Mouse (Mus musculus) neural tube, embryonic 13.5 days (tissue): ENCODE data around the gene Rgs3. TPM values are rescaled to one million over a fixed set of nuclear protein-coding genes. Genes with fewer than 3 reads are reported as not detected.

Experiments
- ATAC-seq: fragments of 200-750 bp; cut with Nextera tagmentation; 2 replicates; pipeline ENCODE4 v1.8.0; 2017; ENCODE audit warnings: low read depth, mild to moderate bottlenecking, moderate TSS enrichment, moderate library complexity
- H3K27ac ChIP-seq: fragments of 300-500 bp; sonication (generic); replicated peaks from 2 replicates; pipeline ENCODE4 v1.5.1; 2015; ENCODE audit warnings: moderate library complexity, mild to moderate bottlenecking, inconsistent platforms
- H3K27me3 ChIP-seq: fragments of 300-500 bp; sonication (generic); 2 replicates; pipeline ENCODE4 v1.6.1; 2015; ENCODE audit warnings: mild to moderate bottlenecking, inconsistent platforms
- H3K36me3 ChIP-seq: fragments of 300-500 bp; sonication (generic); 2 replicates; pipeline ENCODE4 v1.6.1; 2015; ENCODE audit warnings: mild to moderate bottlenecking, inconsistent platforms
- H3K4me1 ChIP-seq: fragments of 300-500 bp; sonication (generic); replicated peaks from 2 replicates; pipeline ENCODE4 v1.6.1; 2015; ENCODE audit warnings: inconsistent platforms
- H3K4me2 ChIP-seq: fragments of 300-500 bp; sonication (generic); 2 replicates; pipeline ENCODE4 v1.6.1; 2015; ENCODE audit warnings: inconsistent platforms, mild to moderate bottlenecking, moderate library complexity
- H3K4me3 ChIP-seq: fragments of 300-500 bp; sonication (generic); 2 replicates; pipeline ENCODE4 v1.5.1; 2015; ENCODE audit warnings: mild to moderate bottlenecking, inconsistent platforms
- H3K9ac ChIP-seq: fragments of 300-500 bp; sonication (generic); 2 replicates; pipeline ENCODE4 v1.6.1; 2015; ENCODE audit warnings: moderate library complexity, mild to moderate bottlenecking, inconsistent platforms
- H3K9me3 ChIP-seq: fragments of 300-500 bp; sonication (generic); 2 replicates; pipeline ENCODE4 v1.6.1; 2016; ENCODE audit warnings: inconsistent platforms
- WGBS: fragments of 180-500 bp; shearing (Covaris S2); methylation state at CpG from one replicate; pipeline ENCODE4 v1.1.7; 2015; 5-methylcytosine and 5-hydroxymethylcytosine counted together
- polyA plus RNA-seq: library from polyadenylated mRNA; unstranded; fragments of >200 nt; fragmentation: Nextera tagmentation; extraction: Ambion mirVana; gene quantifications from 2 replicates; pipeline ENCODE4 v1.2.1, GENCODE M21; 2015

Rgs3 gene
- polyA plus RNA-seq, 1 experiment from 2014 or later = 79.0 TPM

- Histone ChIP-seq H3K4me3 (peak overlapping the region; percentile 64), H3K27me3 (no peaks in the 10 kb centered on the region), H3K9me3 (no peaks in the 10 kb centered on the region), H3K4me1 (peaks cover 59% of the 10 kb centered on the region), H3K9ac (peak overlapping the region; percentile 86), H3K36me3 (no peaks in the 10 kb centered on the region), H3K4me2 (peak overlapping the region; percentile 63), H3K27ac (no peak overlapping the region)
- peak; percentile 64 for ATAC-seq
- WGBS = 2% methylated on average over 9 of the region's 9 CpGs
Measured at GRCm38 (mm10) chr4:62673531-62674030, 113.9 kb downstream of the Rgs3 start.

GRCm38 (mm10) chr4:62674031-62674995 lies 114.7 kb downstream of the Rgs3 start:
- Histone ChIP-seq H3K27me3 (no peaks in the 10 kb centered on the region), H3K9ac (peak overlapping the region; percentile 86), H3K36me3 (no peaks in the 10 kb centered on the region), H3K27ac (peak overlapping the region; percentile 80), H3K4me1 (peaks cover 63% of the 10 kb centered on the region), H3K9me3 (no peaks in the 10 kb centered on the region), H3K4me2 (peak overlapping the region; percentile 63), H3K4me3 (peak overlapping the region; percentile 64)
- under 1% methylated on average over 30 of the region's 30 CpGs for WGBS
- peak; percentile 49 for ATAC-seq

- no peak for ATAC-seq
- H3K9ac ChIP-seq = peak overlapping the region; percentile 86
Measured at GRCm38 (mm10) chr4:62675394-62675793, 115.7 kb downstream of the Rgs3 start.

GRCm38 (mm10) chr4:62677047-62677737 lies 117.5 kb downstream of the Rgs3 start:
- Histone ChIP-seq H3K9me3 (no peaks in the 10 kb centered on the region), H3K4me2 (peak overlapping the region; percentile 63), H3K36me3 (0 out of 2 replicates have a peak, but pooled peaks cover 2% of the 10 kb centered on the region), H3K4me1 (peaks cover 80% of the 10 kb centered on the region), H3K27me3 (no peaks in the 10 kb centered on the region), H3K4me3 (peak overlapping the region; percentile 64), H3K27ac (peak overlapping the region; percentile 0), H3K9ac (peak overlapping the region; percentile 86)
- WGBS = 57% methylated on average over 10 of the region's 10 CpGs
- no peak for ATAC-seq

More at GRCm38 (mm10) chr4:62675394-62675793, 115.7 kb downstream of the Rgs3 start:
- H3K36me3 ChIP-seq = 0 out of 2 replicates have a peak, but pooled peaks cover 1% of the 10 kb centered on the region
- peak overlapping the region; percentile 64 for H3K4me3 ChIP-seq
- H3K27me3 ChIP-seq = no peaks in the 10 kb centered on the region
- peak overlapping the region; percentile 80; the same call in 1 of the 2 replicates for H3K27ac ChIP-seq
- peaks cover 63% of the 10 kb centered on the region for H3K4me1 ChIP-seq
- WGBS = 75% methylated on average over 2 of the region's 2 CpGs
- H3K4me2 ChIP-seq = peak overlapping the region; percentile 63
- H3K9me3 ChIP-seq = no peaks in the 10 kb centered on the region

- 69% methylated on average over 9 of the region's 9 CpGs for WGBS
- no peak overlapping the region for H3K27ac ChIP-seq
- ATAC-seq = no peak
- no peaks in the 10 kb centered on the region for H3K9me3 ChIP-seq
- no peak overlapping the region for H3K4me3 ChIP-seq
- H3K9ac ChIP-seq = no peak overlapping the region
- no peaks in the 10 kb centered on the region for H3K27me3 ChIP-seq
- H3K4me2 ChIP-seq = no peak overlapping the region
- 0 out of 2 replicates have a peak, but pooled peaks cover 2% of the 10 kb centered on the region for H3K36me3 ChIP-seq
- peaks cover 83% of the 10 kb centered on the region for H3K4me1 ChIP-seq
Measured at GRCm38 (mm10) chr4:62679157-62679556, 119.5 kb downstream of the Rgs3 start.

GRCm38 (mm10) chr4:62681467-62681866 lies 121.8 kb downstream of the Rgs3 start:
- H3K27me3 ChIP-seq = no peaks in the 10 kb centered on the region
- H3K4me1 ChIP-seq = peaks cover 86% of the 10 kb centered on the region
- H3K4me3 ChIP-seq = no peak overlapping the region
- H3K4me2 ChIP-seq = no peak overlapping the region
- no peaks in the 10 kb centered on the region for H3K9me3 ChIP-seq
- no peak for ATAC-seq
- H3K36me3 ChIP-seq = peaks cover 2% of the 10 kb centered on the region; the same call in 1 of the 2 replicates
- no peak overlapping the region for H3K27ac ChIP-seq
- WGBS = 80% methylated on average over 11 of the region's 11 CpGs
- no peak overlapping the region for H3K9ac ChIP-seq

GRCm38 (mm10) chr4:62682371-62682770 lies 122.7 kb downstream of the Rgs3 start:
- Histone ChIP-seq H3K27me3 (no peaks in the 10 kb centered on the region), H3K4me3 (no peak overlapping the region), H3K36me3 (peaks cover 2% of the 10 kb centered on the region; the same call in 1 of the 2 replicates), H3K4me2 (no peak overlapping the region), H3K27ac (no peak overlapping the region), H3K9me3 (no peaks in the 10 kb centered on the region), H3K4me1 (peaks cover 82% of the 10 kb centered on the region), H3K9ac (no peak overlapping the region)
- ATAC-seq = no peak
- 89% methylated on average over 8 of the region's 8 CpGs for WGBS

GRCm38 (mm10) chr4:62683148-62683547 lies 123.5 kb downstream of the Rgs3 start:
- H3K4me1 ChIP-seq = peaks cover 79% of the 10 kb centered on the region
- no peak overlapping the region for H3K4me2 ChIP-seq
- H3K27ac ChIP-seq = no peak overlapping the region
- no peak overlapping the region for H3K9ac ChIP-seq
- H3K9me3 ChIP-seq = no peaks in the 10 kb centered on the region
- ATAC-seq = no peak
- H3K4me3 ChIP-seq = no peak overlapping the region
- 91% methylated on average over 6 of the region's 6 CpGs for WGBS
- H3K36me3 ChIP-seq = peaks cover 3% of the 10 kb centered on the region; the same call in 1 of the 2 replicates
- H3K27me3 ChIP-seq = no peaks in the 10 kb centered on the region

- Histone ChIP-seq H3K9me3 (no peaks in the 10 kb centered on the region), H3K36me3 (peaks cover 6% of the 10 kb centered on the region; the same call in 1 of the 2 replicates), H3K4me1 (peaks cover 72% of the 10 kb centered on the region), H3K27ac (no peak overlapping the region), H3K27me3 (no peaks in the 10 kb centered on the region), H3K4me2 (no peak overlapping the region), H3K9ac (no peak overlapping the region), H3K4me3 (no peak overlapping the region)
- WGBS = 87% methylated on average over 3 of the region's 3 CpGs
- no peak for ATAC-seq
Measured at GRCm38 (mm10) chr4:62684351-62684750, 124.7 kb downstream of the Rgs3 start.

- no peak overlapping the region for H3K9ac ChIP-seq
- H3K36me3 ChIP-seq = peaks cover 6% of the 10 kb centered on the region; the same call in 1 of the 2 replicates
- WGBS = 69% methylated on average over 10 of the region's 10 CpGs
Measured at GRCm38 (mm10) chr4:62685268-62685667, 125.6 kb downstream of the Rgs3 start.

GRCm38 (mm10) chr4:62686769-62687168 lies 127.1 kb downstream of the Rgs3 start:
- Histone ChIP-seq H3K4me1 (peaks cover 58% of the 10 kb centered on the region), H3K9ac (no peak overlapping the region), H3K27ac (no peak overlapping the region), H3K4me3 (no peak overlapping the region), H3K27me3 (no peaks in the 10 kb centered on the region), H3K9me3 (no peaks in the 10 kb centered on the region), H3K36me3 (peaks cover 18% of the 10 kb centered on the region), H3K4me2 (no peak overlapping the region)
- no peak for ATAC-seq
- 44% methylated on average over 1 of the region's 1 CpGs for WGBS

More at GRCm38 (mm10) chr4:62685268-62685667, 125.6 kb downstream of the Rgs3 start:
- no peak for ATAC-seq
- no peaks in the 10 kb centered on the region for H3K9me3 ChIP-seq
- peaks cover 68% of the 10 kb centered on the region for H3K4me1 ChIP-seq
- no peak overlapping the region for H3K27ac ChIP-seq
- no peak overlapping the region for H3K4me3 ChIP-seq
- no peak overlapping the region for H3K4me2 ChIP-seq
- no peaks in the 10 kb centered on the region for H3K27me3 ChIP-seq

- no peak for ATAC-seq
- H3K27me3 ChIP-seq = no peaks in the 10 kb centered on the region
- 71% methylated on average over 5 of the region's 5 CpGs for WGBS
- H3K4me1 ChIP-seq = peaks cover 47% of the 10 kb centered on the region
- no peak overlapping the region for H3K4me2 ChIP-seq
- H3K4me3 ChIP-seq = no peak overlapping the region
- H3K9ac ChIP-seq = no peak overlapping the region
- H3K27ac ChIP-seq = no peak overlapping the region
- H3K36me3 ChIP-seq = peaks cover 30% of the 10 kb centered on the region
- no peaks in the 10 kb centered on the region for H3K9me3 ChIP-seq
Measured at GRCm38 (mm10) chr4:62688142-62688541, 128.5 kb downstream of the Rgs3 start.
